Mouse (Mus musculus) spleen, postnatal 4 days (tissue): Measurements from ENCODE around the gene Enoph1.

Source experiments
- DNase-seq, 2 experiments: peaks; one replicate each; pipeline ENCODE4 v3.0.0; 2022; ENCODE audit warnings: low spot score in 2 of 2

The Enoph1 gene

GRCm38 (mm10) chr5:100040281-100040784, 548 bp downstream of the Enoph1 start:
- DNase-seq, result peak; percentile 38 to 72

GRCm38 (mm10) chr5:100041272-100041671, 1.5 kb downstream of the Enoph1 start:
- DNase-seq, result no peak

- no peak for DNase-seq
Measured at GRCm38 (mm10) chr5:100042467-100042866, 2.7 kb downstream of the Enoph1 start.

- no peak for DNase-seq
Measured at GRCm38 (mm10) chr5:100043361-100043760, 3.6 kb downstream of the Enoph1 start.

- no peak for DNase-seq
Measured at GRCm38 (mm10) chr5:100044030-100044429, 4.2 kb downstream of the Enoph1 start.

GRCm38 (mm10) chr5:100044621-100045020, 4.8 kb downstream of the Enoph1 start:
- DNase-seq, result no peak

GRCm38 (mm10) chr5:100046096-100046495, 6.3 kb downstream of the Enoph1 start:
- DNase-seq, result no peak

DNA sequence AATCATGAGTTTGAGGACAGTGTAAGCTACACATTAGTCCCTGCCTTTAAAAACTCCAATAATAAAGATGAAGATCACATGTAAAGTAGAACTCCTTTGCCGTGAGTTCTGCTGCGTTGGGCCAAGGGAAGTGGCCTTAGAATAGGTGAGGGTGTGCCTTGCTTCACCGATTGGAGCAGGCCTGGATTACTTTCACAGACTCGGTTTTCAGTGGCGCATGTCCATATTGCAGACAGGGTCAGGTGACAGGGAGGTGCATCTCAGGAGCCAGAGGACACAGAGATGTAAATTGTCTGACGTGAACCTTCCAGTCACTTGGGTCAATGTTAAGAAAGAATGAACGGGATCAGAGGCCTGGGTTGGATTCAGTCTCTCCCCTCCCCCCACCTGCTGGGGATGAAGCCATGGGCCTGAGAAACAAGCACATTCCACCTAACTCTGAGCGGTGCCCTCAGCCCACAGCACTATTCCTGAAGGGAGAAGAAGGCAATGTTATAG, 7.4 kb downstream of the Enoph1 start:
- DNase-seq, result no peak

DNA sequence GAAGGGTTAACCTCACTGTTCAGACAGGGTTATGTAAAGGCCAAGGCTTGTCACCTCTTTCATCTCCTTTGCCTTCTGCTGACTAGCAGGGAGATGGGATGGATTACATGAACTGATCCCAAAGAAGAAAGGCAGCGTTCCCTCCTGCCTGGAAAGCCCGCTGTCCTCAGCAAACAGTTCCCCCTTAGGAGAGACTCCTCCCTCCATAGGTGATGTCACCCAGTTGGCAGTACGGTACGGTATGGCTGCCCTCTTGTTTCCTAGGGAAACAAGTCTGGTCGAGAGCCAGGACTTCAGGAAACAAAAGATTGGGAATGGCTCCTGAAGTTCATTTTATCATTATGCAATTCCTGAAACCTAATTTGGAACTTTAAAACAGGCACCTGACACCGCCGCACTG, 8.1 kb downstream of the Enoph1 start:
- no peak for DNase-seq

DNA sequence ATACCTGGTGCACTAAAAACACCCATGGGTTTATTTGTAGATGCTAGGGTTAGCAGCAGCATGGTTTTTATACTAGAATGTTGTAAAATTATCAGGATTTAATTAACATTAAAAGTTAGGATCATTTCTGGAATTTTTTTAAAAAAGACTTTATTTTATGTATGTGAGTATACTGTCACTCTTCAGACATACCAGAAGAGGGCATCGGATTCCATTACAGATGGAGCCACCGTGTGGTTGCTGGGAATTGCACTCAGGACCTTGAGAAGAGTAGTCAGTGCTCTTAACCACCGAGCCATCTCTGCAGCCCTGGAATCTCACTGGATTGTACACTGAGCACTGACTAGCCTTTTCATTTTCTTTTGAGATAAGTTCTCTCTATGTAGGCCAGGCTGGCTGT, 10.1 kb downstream of the Enoph1 start:
- DNase-seq, result no peak

DNA sequence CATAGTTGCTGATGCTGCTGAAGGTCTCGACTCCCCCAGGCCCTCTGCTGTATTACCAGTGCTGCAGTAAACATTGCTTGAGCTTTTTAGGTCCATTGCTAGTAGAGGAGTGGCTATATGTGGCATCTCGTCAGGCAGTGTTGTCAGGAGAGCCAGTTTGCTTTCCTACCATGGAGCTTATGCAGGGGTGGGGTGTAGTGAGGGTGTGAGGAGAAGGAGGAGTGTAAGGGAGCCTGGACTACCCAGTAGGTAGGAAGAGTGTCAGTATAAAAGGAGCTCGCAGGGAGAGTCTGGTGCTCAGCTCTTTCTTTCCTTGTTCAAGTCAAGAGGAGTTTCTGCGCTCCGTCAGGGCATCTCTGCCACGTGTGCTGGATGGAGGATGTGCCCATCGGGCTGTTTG, 12.9 kb downstream of the Enoph1 start:
- DNase-seq, result no peak

DNA sequence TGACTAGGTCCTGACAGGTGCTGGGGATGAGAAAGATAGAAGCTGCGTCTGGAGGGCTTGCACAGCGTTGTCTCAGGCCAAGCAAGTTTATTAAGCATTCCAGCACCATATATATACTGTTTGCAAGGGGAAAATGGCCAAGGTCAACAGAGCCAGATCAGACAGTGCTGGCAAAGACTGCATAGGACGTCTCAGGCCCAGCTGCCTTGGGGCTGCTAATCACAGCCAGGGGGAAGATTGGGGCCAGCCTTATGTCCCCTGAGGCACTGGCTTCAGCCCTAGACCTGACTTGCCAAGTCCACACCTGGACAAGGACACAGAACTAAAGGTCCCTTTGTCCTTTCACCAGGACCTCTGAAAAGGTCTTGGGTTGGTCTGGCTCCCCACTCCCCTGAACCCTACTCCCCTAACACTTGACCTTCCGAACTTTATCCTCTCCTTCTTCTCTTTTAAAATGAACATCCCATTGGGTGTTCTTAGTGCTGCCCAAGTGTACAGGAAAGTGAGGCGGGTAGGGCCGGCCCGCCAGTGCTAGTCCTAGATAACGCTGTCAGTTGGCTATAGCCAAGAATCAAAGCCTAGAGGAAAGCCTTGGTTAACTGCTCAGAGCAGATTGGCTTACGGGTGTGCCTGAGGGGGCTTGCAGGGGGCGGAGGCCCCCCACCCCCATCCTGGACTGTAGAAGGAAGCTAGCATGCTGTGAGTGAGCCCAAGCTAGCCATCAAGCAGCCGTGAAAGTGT, 15.2 kb downstream of the Enoph1 start:
- no peak for DNase-seq

GRCm38 (mm10) chr5:100055866-100056369, 16.1 kb downstream of the Enoph1 start:
- no peak for DNase-seq

- no peak for DNase-seq
Measured at GRCm38 (mm10) chr5:100057461-100058209, 17.9 kb downstream of the Enoph1 start.

- DNase-seq, result no peak
Measured at GRCm38 (mm10) chr5:100058729-100059128, 18.9 kb downstream of the Enoph1 start.

GRCm38 (mm10) chr5:100059326-100059725, 19.5 kb downstream of the Enoph1 start:
- DNase-seq, result no peak

- DNase-seq, result no peak
Measured at GRCm38 (mm10) chr5:100060876-100061275, 21.1 kb downstream of the Enoph1 start.

- DNase-seq, result no peak
Measured at GRCm38 (mm10) chr5:100067579-100067978, 27.8 kb downstream of the Enoph1 start.

- DNase-seq, result no peak
Measured at GRCm38 (mm10) chr5:100069526-100069925, 29.7 kb downstream of the Enoph1 start.

DNA sequence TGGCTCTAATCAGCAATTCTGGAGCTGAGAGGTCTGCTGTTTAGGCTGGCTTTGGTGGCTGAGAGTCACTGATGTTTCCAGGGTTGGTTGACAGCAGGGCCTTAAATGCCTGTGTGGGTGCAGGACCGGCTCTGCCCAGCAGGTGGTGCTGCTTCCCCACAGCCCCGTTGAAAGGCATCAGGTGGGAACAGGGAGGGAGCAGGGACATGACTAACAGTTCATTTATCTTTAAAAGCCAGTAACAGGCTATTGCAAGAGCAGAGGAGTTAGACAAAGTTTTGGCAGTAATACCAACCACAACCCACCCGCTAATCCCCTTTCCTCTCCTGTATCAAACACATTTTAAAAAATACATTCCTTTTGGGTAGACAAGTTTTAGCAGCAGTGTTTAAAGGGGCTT, 30.5 kb downstream of the Enoph1 start:
- peak; percentile 80 to 94 for DNase-seq

- no peak for DNase-seq
Measured at GRCm38 (mm10) chr5:100071541-100071940, 31.8 kb downstream of the Enoph1 start.

GRCm38 (mm10) chr5:100072557-100072956, 32.8 kb downstream of the Enoph1 start:
- DNase-seq, result no peak

- DNase-seq, result no peak
Measured at GRCm38 (mm10) chr5:100074571-100074970, 34.8 kb downstream of the Enoph1 start.
